Mouse (Mus musculus) embryonic stem cell, embryonic (primary cell): Measurements from ENCODE around the gene Sema6b.

Source experiments
- CTCF ChIA-PET, 4 experiments: fragments of 300-600 bp in 2 of 4; fragments of 350-600 bp in 2 of 4; sonication (Branson Sonifier 250); formaldehyde crosslinking; loops; one replicate each; lab custom pipeline; 2022; ENCODE audit warnings: inconsistent platforms in 2 of 4; lab: Charles Lee
- POLR2A ChIA-PET, 4 experiments: fragments of 300-600 bp in 2 of 4; fragments of 350-600 bp in 2 of 4; sonication (Branson Sonifier 250); formaldehyde crosslinking; loops; one replicate each; lab custom pipeline; 2022; ENCODE audit warnings: antibody characterized with exemption in 4 of 4, inconsistent platforms in 1 of 4; lab: Charles Lee

Gene Sema6b

DNA sequence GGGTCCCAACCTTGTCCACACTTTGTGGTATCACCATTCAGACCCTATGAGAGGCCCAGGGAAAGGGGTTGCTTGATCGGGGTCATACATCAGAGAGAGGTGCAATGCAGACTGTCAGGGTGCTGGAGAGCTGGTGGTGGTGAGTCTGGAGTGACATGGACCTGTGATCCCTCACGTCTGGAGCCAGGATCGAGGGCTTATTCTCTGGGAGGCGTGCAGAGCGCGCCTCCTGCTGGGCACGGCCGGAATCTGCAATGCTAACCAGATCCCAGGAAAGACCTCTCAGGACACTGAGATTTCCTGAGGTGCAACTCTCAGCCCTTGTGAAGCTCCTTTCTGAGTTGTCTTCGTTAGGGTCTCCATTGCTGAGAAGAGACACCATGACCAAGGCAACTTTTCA is 19.6 kb upstream of the Sema6b start:
- ChIA-PET CTCF (interaction anchor here (0.6 to 3.6 kb wide), 40 partner anchors 9 to 493 kb away, joined by 3 to 29 read pairs (median 4); partner anchors contain the start of genes Sema6b (in 2 of the 4), Dpp9 (in 1 of the 4), Kdm4b (in 1 of the 4) and Lonp1 (in 1 of the 4)), POLR2A (interaction anchor here in 3 of 4 experiments (0.7 to 1.8 kb wide), 16 partner anchors 9 to 120 kb away, joined by 3 to 7 read pairs (median 4); partner anchors contain the start of genes Chaf1a (in 1 of the 3), Hdgfl2 (in 1 of the 3), Plin5 (in 1 of the 3) and Ubxn6 (in 1 of the 3))

DNA sequence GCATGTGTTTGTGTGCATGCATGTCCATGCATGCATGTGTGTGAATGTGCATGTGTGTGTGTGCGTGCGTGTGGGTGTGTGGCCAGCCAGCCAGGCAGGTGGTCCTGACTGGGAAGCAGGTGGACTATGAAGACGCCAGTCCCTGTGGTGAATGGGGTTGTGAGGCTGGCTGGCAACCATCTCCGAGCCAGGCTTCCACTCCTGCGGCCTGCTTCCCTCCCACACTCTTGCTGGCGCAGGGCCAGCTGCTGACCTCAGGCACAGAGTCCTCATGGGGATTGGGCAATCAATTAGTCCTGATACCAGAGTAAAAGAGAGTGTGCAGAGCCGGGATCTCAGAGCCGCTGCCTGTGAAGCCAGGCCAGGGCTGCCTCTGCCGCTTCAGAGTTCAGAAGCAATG is 13.5 kb upstream of the Sema6b start:
- ChIA-PET CTCF (interaction anchor here in 2 of 4 experiments (0.5 to 1.5 kb wide), 2 partner anchors 22 to 369 kb away, joined by 3 read pairs; no protein-coding TSS in a partner anchor), POLR2A (no interaction called here)

- ChIA-PET CTCF (interaction anchor here in 2 of 4 experiments (1.0 to 1.8 kb wide), 5 partner anchors 10 to 38 kb away, joined by 3 to 5 read pairs (median 4); no protein-coding TSS in a partner anchor), POLR2A (interaction anchor here in 2 of 4 experiments (1.0 to 1.7 kb wide), 4 partner anchors 11 to 31 kb away, joined by 3 to 4 read pairs (median 4); no protein-coding TSS in a partner anchor)
Observed at GRCm38 (mm10) chr17:56149897-56150296, 9.8 kb upstream of the Sema6b start.

DNA sequence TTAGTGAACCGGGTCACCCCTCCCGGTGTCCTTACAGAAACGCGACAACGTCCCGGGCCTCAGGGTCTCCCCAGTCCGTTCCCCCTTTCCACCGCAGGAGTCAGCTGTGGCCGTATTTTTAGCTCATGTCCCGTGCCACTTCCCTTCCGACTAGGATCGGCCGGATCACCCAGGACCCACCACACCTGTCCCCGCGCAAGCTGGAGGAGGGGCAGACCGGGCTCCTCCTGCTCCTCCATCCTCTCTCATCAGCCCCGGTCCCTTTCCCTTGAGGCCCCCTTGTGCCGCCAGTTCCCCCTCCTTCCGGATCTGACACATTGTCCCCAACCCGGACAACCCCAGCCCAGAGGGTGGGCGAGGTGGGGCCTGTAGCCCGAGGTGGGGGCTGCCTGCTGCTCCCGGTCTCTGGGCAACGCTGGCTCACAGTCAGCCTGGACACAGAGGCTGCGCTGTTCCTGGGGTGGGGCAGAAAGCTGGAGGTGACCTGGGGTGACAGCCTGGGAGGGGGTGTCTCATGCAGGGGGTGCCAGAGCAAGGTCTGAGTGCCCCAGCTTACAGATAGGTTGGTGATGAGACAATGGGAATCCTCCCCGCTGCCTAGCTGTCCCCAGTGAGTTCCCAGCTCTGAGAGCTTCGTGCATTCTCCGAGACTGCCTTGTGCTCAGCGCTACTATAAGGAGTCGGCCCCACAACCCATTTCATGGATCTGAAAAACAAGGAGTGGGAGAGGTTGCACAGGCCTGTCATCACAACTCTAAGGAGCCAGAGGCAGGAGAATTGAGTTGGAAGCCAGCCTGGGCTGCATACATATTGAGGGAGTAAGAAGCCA is 8.9 kb upstream of the Sema6b start:
- CTCF ChIA-PET: interaction anchor here in 2 of 4 experiments (0.7 to 1.8 kb wide), 8 partner anchors 11 to 37 kb away, joined by 3 to 9 read pairs (median 4); no protein-coding TSS in a partner anchor
- POLR2A ChIA-PET: interaction anchor here in 3 of 4 experiments (0.5 to 1.7 kb wide), 6 partner anchors 8 to 30 kb away, joined by 3 to 4 read pairs (median 4); no protein-coding TSS in a partner anchor

GRCm38 (mm10) chr17:56148280-56148679 is 8.1 kb upstream of the Sema6b start:
- ChIA-PET POLR2A (interaction anchor here in 1 of 4 experiments (0.9 to 1.3 kb wide), 4 partner anchors 9 to 71 kb away, joined by 3 to 4 read pairs (median 3); partner anchors contain the start of gene Plin5), CTCF (interaction anchor here in 2 of 4 experiments (0.7 to 1.8 kb wide), 4 partner anchors 10 to 17 kb away, joined by 3 to 9 read pairs (median 4); no protein-coding TSS in a partner anchor)

DNA sequence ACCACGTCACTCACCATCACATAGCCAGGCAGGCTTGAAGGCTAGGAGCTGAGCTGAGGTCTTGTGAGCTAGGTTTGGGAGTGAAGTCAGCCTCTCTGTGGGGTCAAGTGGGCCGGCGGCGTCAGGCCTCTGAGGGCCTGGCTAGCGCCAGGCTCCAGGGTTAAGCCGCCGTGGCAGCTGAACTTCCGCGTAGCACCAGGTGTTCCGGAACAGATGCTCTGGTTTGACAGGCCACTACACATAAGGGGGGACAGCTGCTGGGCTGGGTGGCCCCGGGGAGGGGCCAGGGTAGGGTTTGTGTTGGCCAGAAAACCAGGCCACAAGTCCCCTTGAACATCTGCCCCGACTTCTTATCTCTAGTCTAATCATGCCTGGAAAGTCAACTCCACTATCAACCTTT is 7.3 kb upstream of the Sema6b start:
- POLR2A ChIA-PET: interaction anchor here in 2 of 4 experiments (0.5 to 1.5 kb wide), 6 partner anchors 13 to 72 kb away, joined by 3 to 4 read pairs (median 3); partner anchors contain the start of gene Plin5 (in 1 of the 2)
- CTCF ChIA-PET: interaction anchor here in 2 of 4 experiments (1.2 to 1.9 kb wide), 3 partner anchors 16 to 108 kb away, joined by 3 to 6 read pairs (median 4); no protein-coding TSS in a partner anchor

DNA sequence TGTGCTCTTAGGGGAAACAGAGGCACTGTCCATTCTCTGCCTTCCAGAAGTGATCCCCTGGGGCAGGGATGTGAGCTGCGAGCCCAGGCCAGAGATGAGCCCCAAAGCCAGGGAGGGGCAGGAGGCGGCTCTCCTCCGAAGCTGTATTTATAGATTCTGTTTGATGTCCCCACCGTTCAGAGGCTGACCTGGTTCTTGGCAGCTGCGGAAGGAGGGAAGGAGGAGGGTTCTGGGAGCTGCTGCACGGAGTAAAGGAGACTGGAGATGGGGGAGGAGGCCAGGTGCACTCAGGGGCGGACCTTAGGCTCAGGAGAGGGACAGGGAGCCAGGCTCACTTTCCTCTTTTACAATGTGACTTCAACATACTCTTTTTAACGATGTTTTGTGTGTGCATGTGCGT is 6.0 kb upstream of the Sema6b start:
- ChIA-PET CTCF (interaction anchor here (0.6 to 1.9 kb wide), 7 partner anchors 9 to 169 kb away, joined by 3 to 6 read pairs (median 3); no protein-coding TSS in a partner anchor), POLR2A (interaction anchor here in 1 of 4 experiments (1.5 kb wide), 1 partner anchor 24 kb away, joined by 3 read pairs; the partner anchor contains the start of gene Lrg1)

- POLR2A ChIA-PET: interaction anchor here in 1 of 4 experiments (1.1 kb wide), 1 partner anchor 26 kb away, joined by 3 read pairs; no protein-coding TSS in a partner anchor
- CTCF ChIA-PET: interaction anchor here in 2 of 4 experiments (0.7 to 1.5 kb wide), 3 partner anchors 13 to 409 kb away, joined by 3 read pairs; no protein-coding TSS in a partner anchor
Observed at GRCm38 (mm10) chr17:56144546-56144945, 4.4 kb upstream of the Sema6b start.

GRCm38 (mm10) chr17:56141702-56142605 is 1.8 kb upstream of the Sema6b start:
- POLR2A ChIA-PET: interaction anchor here (0.5 to 1.9 kb wide), 21 partner anchors 10 to 1106 kb away, joined by 3 to 7 read pairs (median 3); partner anchors contain the start of genes Hdgfl2 (in 2 of the 4), Chaf1a (in 1 of the 4), Dpp9 (in 1 of the 4) and Gpr108 (in 1 of the 4)
- CTCF ChIA-PET: interaction anchor here (0.5 to 3.5 kb wide), 15 partner anchors 8 to 501 kb away, joined by 3 to 20 read pairs (median 3); no protein-coding TSS in a partner anchor

DNA sequence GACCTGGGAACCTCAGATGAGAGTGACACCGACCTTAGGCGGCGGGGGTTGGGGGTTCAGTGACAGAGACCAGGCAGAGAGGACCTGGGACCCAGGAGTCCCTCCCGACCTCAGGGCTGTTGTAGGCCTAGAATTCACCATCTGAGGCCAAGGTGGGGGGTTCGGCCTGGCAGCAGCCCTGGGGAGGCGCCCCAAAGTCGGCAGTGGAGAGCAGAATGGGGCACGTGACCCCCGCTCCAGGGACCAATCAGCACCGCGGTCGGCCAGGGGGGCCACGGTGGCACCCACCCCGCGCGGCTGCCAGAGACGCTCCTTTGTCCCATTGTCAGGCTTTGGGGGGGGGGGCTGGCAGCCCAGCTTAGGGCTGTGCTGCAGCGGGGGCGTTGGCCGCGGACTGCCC is 788 bp downstream of the Sema6b start:
- ChIA-PET CTCF (interaction anchor here in 3 of 4 experiments (0.6 to 1.5 kb wide), 5 partner anchors 14 to 68 kb away, joined by 3 to 8 read pairs (median 4); no protein-coding TSS in a partner anchor), POLR2A (interaction anchor here in 3 of 4 experiments (0.6 to 1.9 kb wide), 12 partner anchors 8 to 932 kb away, joined by 3 to 12 read pairs (median 4); partner anchors contain the start of genes Dpp9 (in 1 of the 3), Hdgfl2 (in 1 of the 3) and Uhrf1 (in 1 of the 3))

GRCm38 (mm10) chr17:56137839-56138613 is 2.1 kb downstream of the Sema6b start:
- CTCF ChIA-PET: interaction anchor here in 2 of 4 experiments (0.6 to 1.4 kb wide), 8 partner anchors 11 to 213 kb away, joined by 3 to 5 read pairs (median 4); no protein-coding TSS in a partner anchor
- POLR2A ChIA-PET: interaction anchor here in 1 of 4 experiments (1.2 to 1.5 kb wide), 3 partner anchors 22 to 213 kb away, joined by 3 to 4 read pairs (median 3); no protein-coding TSS in a partner anchor

GRCm38 (mm10) chr17:56136558-56136957 is 3.6 kb downstream of the Sema6b start:
- CTCF ChIA-PET: interaction anchor here in 3 of 4 experiments (0.5 to 1.7 kb wide), 7 partner anchors 11 to 490 kb away, joined by 3 to 5 read pairs (median 4); partner anchors contain the start of gene Lonp1 (in 1 of the 3)

DNA sequence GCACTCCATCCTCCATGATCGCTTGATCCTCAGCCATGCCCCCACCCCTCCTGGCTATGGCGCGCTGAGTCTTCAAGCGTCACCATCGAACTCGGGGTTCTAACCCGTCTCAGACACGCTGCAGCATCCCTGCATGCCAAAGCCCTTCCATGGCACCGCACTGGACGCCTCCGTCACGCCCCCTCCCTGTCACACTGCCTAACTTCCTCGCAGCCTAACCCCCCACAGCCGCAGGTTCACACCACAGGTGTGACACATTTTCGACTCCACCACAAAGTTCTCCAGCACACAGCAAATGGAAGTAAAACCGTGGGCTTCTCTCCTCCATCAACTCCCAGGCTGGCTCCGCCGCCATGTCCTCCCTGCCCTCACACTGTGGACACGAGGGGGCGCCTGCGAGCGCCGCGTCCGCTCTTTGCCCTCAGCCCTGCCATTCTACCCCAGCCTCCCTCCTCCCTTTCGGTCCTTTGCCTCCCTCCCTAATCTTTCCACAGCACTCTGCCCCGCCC is 5.6 kb downstream of the Sema6b start:
- POLR2A ChIA-PET: interaction anchor here in 3 of 4 experiments (0.6 to 1.8 kb wide), 9 partner anchors 13 to 538 kb away, joined by 3 to 5 read pairs (median 3); partner anchors contain the start of genes Ebi3 (in 1 of the 3), Hdgfl2 (in 1 of the 3), Lrg1 (in 1 of the 3) and Ranbp3 (in 1 of the 3)
- CTCF ChIA-PET: interaction anchor here in 3 of 4 experiments (0.6 to 3.1 kb wide), 18 partner anchors 9 to 628 kb away, joined by 3 to 16 read pairs (median 4); partner anchors contain the start of genes Dpp9 (in 1 of the 3) and Lrg1 (in 1 of the 3)

More at GRCm38 (mm10) chr17:56136558-56136957, 3.6 kb downstream of the Sema6b start:
- POLR2A ChIA-PET: no interaction called here

DNA sequence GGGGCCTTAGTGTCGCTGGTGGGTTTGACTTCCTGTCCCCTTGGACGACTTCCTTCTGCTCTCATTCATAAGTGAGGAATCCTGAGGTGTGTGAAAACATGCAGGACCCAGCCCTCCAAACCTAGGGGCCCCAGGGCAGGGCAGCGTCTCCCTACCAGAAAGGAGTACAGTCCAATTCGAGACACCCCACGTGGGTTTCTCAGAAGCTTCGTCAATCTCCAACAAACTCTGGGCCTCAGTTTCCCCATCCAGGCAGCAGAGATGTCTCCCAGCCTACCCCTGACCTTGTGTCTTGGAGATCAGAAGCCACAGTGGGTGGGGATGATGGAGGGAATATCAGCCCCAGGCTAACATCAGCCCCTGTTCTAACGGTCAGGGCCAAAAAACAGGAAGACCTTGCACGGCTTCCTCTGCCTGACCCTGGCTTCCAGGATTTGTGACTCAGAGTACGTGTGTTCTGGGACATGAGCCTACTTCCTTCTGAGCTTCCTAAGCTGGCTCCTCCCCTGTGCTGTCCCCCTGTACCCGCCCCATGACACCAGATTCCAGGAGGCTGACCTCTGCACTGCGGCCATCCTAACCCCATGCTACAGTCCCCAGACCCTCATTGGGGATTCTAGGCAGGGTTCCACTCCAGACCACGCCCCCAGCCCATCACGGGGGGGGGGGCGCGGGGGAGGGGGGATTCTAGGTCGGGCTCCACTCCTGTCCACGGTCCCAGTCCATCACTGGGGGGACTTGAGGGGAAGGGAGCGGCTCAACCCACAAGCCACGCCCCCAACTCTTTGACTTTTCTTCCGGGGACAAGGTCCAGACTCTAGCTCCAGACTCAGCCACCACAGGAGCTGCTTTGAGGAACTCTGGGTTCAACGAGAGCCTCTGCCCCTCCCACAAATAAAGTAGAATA is 6.4 kb downstream of the Sema6b start:
- CTCF ChIA-PET: interaction anchor here (0.5 to 3.1 kb wide), 24 partner anchors 8 to 629 kb away, joined by 3 to 16 read pairs (median 4); partner anchors contain the start of genes Dpp9 (in 1 of the 4) and Lrg1 (in 1 of the 4)
- POLR2A ChIA-PET: interaction anchor here (0.6 to 1.8 kb wide), 11 partner anchors 14 to 539 kb away, joined by 3 to 5 read pairs (median 3); partner anchors contain the start of genes Hdgfl2 (in 1 of the 4) and Ranbp3 (in 1 of the 4)
